Mouse (Mus musculus) stomach, embryonic 16.5 days (tissue): ENCODE data around the gene Fgf3. TPM values are rescaled to one million over a fixed set of nuclear protein-coding genes. Genes with fewer than 3 reads are reported as not detected.
"Not testable (repeated sequence)": the region's sequence is repeated elsewhere in the genome, so short reads cannot be mapped to it uniquely, and the experiment has no call there.

Experiments
- ATAC-seq: fragments of 200-750 bp; cut with Nextera tagmentation; 2 replicates; pipeline ENCODE4 v1.8.0; 2017; ENCODE audit warnings: moderate number of reproducible peaks, moderate TSS enrichment; ENCODE audit not compliant: insufficient read depth, low FRiP score
- H3K27ac ChIP-seq: fragments of 300-500 bp; sonication (generic); 2 replicates; pipeline ENCODE4 v1.5.1; 2014; ENCODE audit warnings: low read length
- H3K27me3 ChIP-seq: fragments of 300-500 bp; sonication (generic); 2 replicates; pipeline ENCODE4 v1.6.1; 2014; ENCODE audit warnings: low read length, control low read depth, mixed read lengths; ENCODE audit not compliant: control insufficient read depth, insufficient read depth
- H3K36me3 ChIP-seq: fragments of 300-500 bp; sonication (generic); 2 replicates; pipeline ENCODE4 v1.6.1; 2014; ENCODE audit warnings: low read length; ENCODE audit not compliant: control insufficient read depth, insufficient read depth
- H3K4me1 ChIP-seq: fragments of 300-500 bp; sonication (generic); 2 replicates; pipeline ENCODE4 v1.6.1; 2014; ENCODE audit warnings: low read length, control low read depth, mixed read lengths; ENCODE audit not compliant: control insufficient read depth, insufficient read depth
- H3K4me2 ChIP-seq: fragments of 300-500 bp; sonication (generic); 2 replicates; pipeline ENCODE4 v1.6.1; 2014; ENCODE audit warnings: low read depth, low read length, mixed read lengths
- H3K4me3 ChIP-seq: fragments of 300-500 bp; sonication (generic); replicated peaks from 2 replicates; pipeline ENCODE4 v1.5.1; 2014; ENCODE audit warnings: mild to moderate bottlenecking, low read length
- H3K9ac ChIP-seq: fragments of 300-500 bp; sonication (generic); 2 replicates; pipeline ENCODE4 v1.6.1; 2014; ENCODE audit warnings: low read length
- H3K9me3 ChIP-seq: fragments of 300-500 bp; sonication (generic); replicated peaks from 2 replicates; pipeline ENCODE4 v1.6.1; 2016; ENCODE audit warnings: low read length, control low read depth; ENCODE audit not compliant: control insufficient read depth
- WGBS: fragments of 180-500 bp; shearing (Covaris S2); extraction: QIAGEN DNeasy Blood & Tissue Kit; methylation state at CpG from one replicate; pipeline ENCODE4 v1.1.7; 2014; 5-methylcytosine and 5-hydroxymethylcytosine counted together
- polyA plus RNA-seq: library from polyadenylated mRNA; unstranded; fragments of >200 nt; fragmentation: Nextera tagmentation; extraction: Ambion mirVana; gene quantifications from 2 replicates; pipeline ENCODE4 v1.2.1, GENCODE M21; 2015

The Fgf3 gene
- polyA plus RNA-seq, 1 experiment from 2014 or later = not detected

DNA sequence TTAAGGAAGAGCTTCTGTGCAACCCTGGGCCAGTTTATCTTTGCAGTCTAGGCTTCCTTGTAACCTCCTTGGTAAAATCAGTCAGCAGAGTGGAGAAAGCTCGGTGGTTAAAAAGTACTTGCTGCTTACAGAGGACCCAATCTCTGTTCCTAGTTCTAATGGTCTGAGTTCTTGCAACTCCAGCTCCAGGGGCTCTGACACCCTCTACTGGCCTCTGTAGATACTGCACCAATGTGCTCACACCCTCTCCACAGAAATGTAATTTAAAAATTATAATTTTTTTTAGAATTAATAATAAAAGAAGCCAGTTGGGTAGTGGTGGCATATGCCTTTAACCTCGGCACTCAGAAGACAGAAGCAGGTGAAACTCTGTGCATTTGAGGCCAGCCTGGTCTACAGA lies 49.8 kb downstream of the Fgf3 start:
- Histone ChIP-seq H3K27me3 (no peaks in the 10 kb centered on the region; the same call in 1 of the 2 replicates), H3K4me3 (no peak overlapping the region), H3K36me3 (no peaks in the 10 kb centered on the region), H3K27ac (no peak overlapping the region), H3K4me2 (no peak overlapping the region), H3K9me3 (0 out of 2 replicates have a peak, but pooled peaks cover 3% of the 10 kb centered on the region), H3K4me1 (no peaks in the 10 kb centered on the region), H3K9ac (no peak overlapping the region)
- no peak for ATAC-seq
- 86% methylated on average over 2 of the region's 2 CpGs for WGBS

GRCm38 (mm10) chr7:144888564-144889299 lies 50.8 kb downstream of the Fgf3 start:
- WGBS = 9% methylated on average over 18 of the region's 18 CpGs
- no peak overlapping the region for H3K4me3 ChIP-seq
- no peak overlapping the region for H3K4me2 ChIP-seq
- H3K9me3 ChIP-seq = 0 out of 2 replicates have a peak, but pooled peaks cover 3% of the 10 kb centered on the region
- no peaks in the 10 kb centered on the region for H3K36me3 ChIP-seq
- H3K27ac ChIP-seq = no peak overlapping the region
- H3K4me1 ChIP-seq = no peaks in the 10 kb centered on the region
- H3K9ac ChIP-seq = no peak overlapping the region
- no peaks in the 10 kb centered on the region; the same call in 1 of the 2 replicates for H3K27me3 ChIP-seq
- no peak for ATAC-seq

DNA sequence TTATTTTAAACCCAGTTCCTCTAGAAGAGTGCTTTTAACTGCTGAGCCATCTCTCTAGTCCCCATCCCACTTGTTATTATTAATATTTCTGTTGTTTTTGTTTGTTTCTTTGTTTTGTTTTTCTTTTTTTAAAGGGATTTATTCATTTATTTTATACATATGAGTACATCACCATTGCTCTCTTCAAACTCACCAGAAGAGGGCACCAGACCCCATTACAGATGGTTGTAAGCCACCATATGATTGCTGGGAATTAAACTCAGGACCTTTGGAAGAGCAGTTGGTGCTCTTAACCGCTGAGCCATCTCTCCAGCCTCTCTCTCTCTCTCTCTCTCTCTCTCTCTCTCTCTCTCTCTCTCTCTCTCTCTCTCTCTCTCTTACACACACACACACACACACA lies 52.8 kb downstream of the Fgf3 start:
- 74% methylated on average over 1 of the region's 1 CpGs for WGBS
- not testable (repeated sequence) for H3K4me3 ChIP-seq, H3K27ac ChIP-seq, H3K4me1 ChIP-seq, H3K9ac ChIP-seq, H3K36me3 ChIP-seq, ATAC-seq, H3K4me2 ChIP-seq, H3K9me3 ChIP-seq
- peaks cover 12% of the 10 kb centered on the region for H3K27me3 ChIP-seq

GRCm38 (mm10) chr7:144891863-144892262 lies 54.0 kb downstream of the Fgf3 start:
- Histone ChIP-seq H3K9ac (no peak overlapping the region), H3K27me3 (peaks cover 24% of the 10 kb centered on the region), H3K27ac (no peak overlapping the region), H3K4me2 (no peak overlapping the region), H3K4me3 (no peak overlapping the region), H3K36me3 (no peaks in the 10 kb centered on the region), H3K4me1 (peaks cover 13% of the 10 kb centered on the region), H3K9me3 (0 out of 2 replicates have a peak, but pooled peaks cover 3% of the 10 kb centered on the region)
- WGBS = 77% methylated on average over 2 of the region's 2 CpGs
- ATAC-seq = no peak

DNA sequence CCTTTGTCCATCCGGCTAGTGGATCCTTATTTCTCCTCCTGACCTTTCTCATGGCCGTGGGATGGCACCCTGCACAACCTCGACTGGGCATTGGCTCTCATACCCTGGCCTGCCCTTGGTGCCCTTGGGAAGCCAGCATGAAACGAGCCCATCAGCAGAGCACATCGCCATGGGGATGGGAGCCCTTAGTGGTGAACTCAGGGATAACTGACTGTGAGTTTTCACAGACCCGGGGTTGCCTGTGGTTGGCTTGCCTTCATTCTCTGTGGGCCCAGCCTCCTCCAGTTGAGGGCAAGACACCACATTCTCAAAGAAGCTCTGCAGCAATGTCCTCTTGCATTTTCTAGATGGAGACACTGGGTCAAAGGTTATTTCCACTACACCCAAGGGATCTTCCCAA lies 54.4 kb downstream of the Fgf3 start:
- no peak for ATAC-seq
- Histone ChIP-seq H3K9ac (no peak overlapping the region), H3K27ac (no peak overlapping the region), H3K4me3 (no peak overlapping the region), H3K36me3 (no peaks in the 10 kb centered on the region), H3K27me3 (peaks cover 29% of the 10 kb centered on the region), H3K4me1 (peaks cover 13% of the 10 kb centered on the region), H3K4me2 (no peak overlapping the region), H3K9me3 (0 out of 2 replicates have a peak, but pooled peaks cover 3% of the 10 kb centered on the region)
- 54% methylated on average over 6 of the region's 6 CpGs for WGBS

Other genes starting within 250 kb of the Fgf3 start
- gene Ano1, start 86.1 kb upstream of the Fgf3 start, polyA plus RNA-seq = 60.9 and 70.2 TPM in 2 replicates
- 0.08 TPM in 1 of 2 replicates, not detected in the other for gene Fgf4, start 9.3 kb downstream of the Fgf3 start, polyA plus RNA-seq
- not detected in 2 replicates for gene Fgf15, start 58.4 kb downstream of the Fgf3 start, polyA plus RNA-seq
- gene LTO1, start 77.0 kb downstream of the Fgf3 start, polyA plus RNA-seq = 27.9 and 28.6 TPM in 2 replicates
- gene Ccnd1, start 101.8 kb downstream of the Fgf3 start, polyA plus RNA-seq = 59.0 and 65.4 TPM in 2 replicates